Mouse (Mus musculus): ENCODE data around the gene Adam34. TPM values are rescaled to one million over a fixed set of nuclear protein-coding genes. Genes with fewer than 3 reads are reported as not detected.
"Not testable (repeated sequence)": the region's sequence is repeated elsewhere in the genome, so short reads cannot be mapped to it uniquely, and the experiment has no call there.

Adam34 gene
- not detected in 2 replicates for polyA plus RNA-seq (2016; fragmentation: Nextera tagmentation; extraction: Ambion mirVana)

DNA sequence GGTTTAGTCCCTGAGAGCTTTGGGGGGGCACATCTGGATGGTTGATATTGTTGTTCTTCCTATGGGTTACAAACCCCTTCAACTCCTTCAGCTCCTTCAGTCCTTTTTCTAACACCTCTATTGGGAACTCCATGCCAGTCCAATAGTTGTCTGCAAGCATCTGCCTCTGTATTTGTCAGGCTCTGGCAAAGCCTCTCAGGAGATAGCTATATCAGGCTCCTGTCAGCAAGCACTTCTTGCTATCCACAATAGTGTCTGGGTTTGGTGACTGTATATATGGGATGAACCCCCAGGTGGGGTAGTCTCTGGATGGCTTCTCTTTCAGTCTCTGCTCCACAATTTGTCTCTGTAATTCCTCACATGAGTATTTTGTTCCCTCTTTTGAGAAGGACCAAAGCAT, at the start of gene Adam34:
Gene Adam34 (minus strand): TSS at position 101 of the 400 bp plus-strand sequence.
- no peaks in the 10 kb centered on the region for H3K36me3 ChIP-seq
- H3K4me1 ChIP-seq (replicated peaks), result no peaks in the 10 kb centered on the region
- H3K4me2 ChIP-seq, result no peak within 1 kb of the TSS
- no peak within 1 kb of the TSS for H3K4me3 ChIP-seq
- H3K27ac ChIP-seq (ENCODE audit: poor library complexity, severe bottlenecking), result no peak within 1 kb of the TSS
- ATAC-seq (ENCODE audit: insufficient number of reproducible peaks, low FRiP score), result no peak
- no peak within 1 kb of the TSS for H3K9ac ChIP-seq
- H3K9me3 ChIP-seq (replicated peaks), result no peaks in the 10 kb centered on the region
- no peaks in the 10 kb centered on the region for H3K27me3 ChIP-seq (replicated peaks)

DNA sequence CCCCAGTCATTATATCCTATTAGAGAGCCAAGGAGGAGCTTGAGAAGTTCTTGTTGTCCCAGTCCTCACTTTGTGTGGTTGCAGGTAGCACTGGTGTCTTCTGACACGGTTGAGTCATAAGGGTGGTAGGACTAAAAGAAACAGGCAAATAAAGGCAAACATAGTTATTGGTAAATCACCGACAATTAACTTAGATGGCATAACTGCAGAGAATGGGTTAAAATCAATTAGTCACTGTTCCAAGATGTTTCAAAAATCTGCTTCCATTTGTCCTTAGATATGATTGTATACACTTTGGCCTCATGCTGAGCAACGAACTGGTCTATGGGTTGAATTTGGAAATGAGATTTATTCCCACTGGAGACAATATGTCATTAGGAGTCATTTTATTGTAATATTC, 82.7 kb downstream of the Adam34 start, which contains the start of gene Gm5346:
Gene Gm5346 (minus strand): TSS at position 101 of the 400 bp plus-strand sequence.
- Histone ChIP-seq H3K9me3 (replicated peaks) (no peaks in the 10 kb centered on the region), H3K4me1 (replicated peaks) (no peaks in the 10 kb centered on the region), H3K4me2 (no peak within 1 kb of the TSS), H3K27ac (ENCODE audit: poor library complexity, severe bottlenecking) (no peak within 1 kb of the TSS), H3K27me3 (replicated peaks) (no peaks in the 10 kb centered on the region), H3K4me3 (no peak within 1 kb of the TSS), H3K36me3 (no peaks in the 10 kb centered on the region), H3K9ac (no peak within 1 kb of the TSS)
- WGBS, result 72% methylated on average over 3 of the region's 3 CpGs
- ATAC-seq (ENCODE audit: insufficient number of reproducible peaks, low FRiP score), result no peak

DNA sequence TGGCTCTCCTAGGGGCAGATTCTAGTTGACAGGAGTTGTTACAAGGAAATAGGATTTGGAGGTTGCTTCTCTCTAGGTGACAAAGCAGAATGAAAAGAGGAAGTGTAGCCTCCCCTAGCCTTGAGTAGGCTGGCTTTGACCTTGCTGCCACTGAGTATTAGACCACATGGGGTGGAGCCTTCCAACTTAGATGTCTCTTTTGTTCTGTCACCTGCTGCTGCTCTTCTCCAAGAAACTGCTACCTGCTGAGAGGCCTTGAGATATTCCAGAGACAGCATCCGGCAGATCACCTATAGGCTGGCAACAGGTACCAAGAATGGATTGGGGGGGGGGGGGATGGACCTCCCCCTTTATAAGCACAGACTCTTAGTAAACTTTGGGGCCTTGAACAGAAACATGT, 93.8 kb downstream of the Adam34 start:
- Histone ChIP-seq H3K4me3 (no peak overlapping the region), H3K9me3 (replicated peaks) (no peaks in the 10 kb centered on the region), H3K4me1 (replicated peaks) (no peaks in the 10 kb centered on the region), H3K27me3 (replicated peaks) (no peaks in the 10 kb centered on the region), H3K9ac (no peak overlapping the region), H3K36me3 (no peaks in the 10 kb centered on the region), H3K4me2 (no peak overlapping the region), H3K27ac (ENCODE audit: poor library complexity, severe bottlenecking) (no peak overlapping the region)
- WGBS, result 85% methylated on average over 1 of the region's 1 CpGs
- no peak for ATAC-seq (ENCODE audit: insufficient number of reproducible peaks, low FRiP score)

DNA sequence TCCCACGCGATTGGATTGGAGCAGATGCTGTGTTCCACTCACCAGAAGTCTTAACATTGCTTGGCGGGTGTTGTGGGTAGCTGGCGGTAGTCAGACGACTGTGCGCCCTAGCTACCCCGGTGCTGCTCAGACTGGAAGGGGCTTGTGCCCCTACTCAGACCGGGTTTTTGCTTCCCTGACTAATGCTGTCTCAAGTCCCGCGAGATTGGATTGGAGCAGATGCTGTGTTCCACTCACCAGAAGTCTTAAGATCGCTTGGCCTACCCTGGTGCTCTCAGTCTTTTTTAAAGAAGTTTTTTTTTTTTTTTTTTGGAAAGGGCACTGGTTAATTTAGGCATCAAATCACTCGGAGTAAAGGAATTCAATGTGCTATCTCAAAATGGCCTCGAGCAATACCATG, 106.2 kb downstream of the Adam34 start:
- 71% methylated on average over 13 of the region's 13 CpGs for WGBS
- not testable (repeated sequence) for H3K27me3 ChIP-seq (replicated peaks); H3K4me1 ChIP-seq (replicated peaks); H3K4me3 ChIP-seq; H3K27ac ChIP-seq (ENCODE audit: poor library complexity, severe bottlenecking); H3K9me3 ChIP-seq (replicated peaks); H3K4me2 ChIP-seq; H3K36me3 ChIP-seq; H3K9ac ChIP-seq; ATAC-seq (ENCODE audit: insufficient number of reproducible peaks, low FRiP score)

DNA sequence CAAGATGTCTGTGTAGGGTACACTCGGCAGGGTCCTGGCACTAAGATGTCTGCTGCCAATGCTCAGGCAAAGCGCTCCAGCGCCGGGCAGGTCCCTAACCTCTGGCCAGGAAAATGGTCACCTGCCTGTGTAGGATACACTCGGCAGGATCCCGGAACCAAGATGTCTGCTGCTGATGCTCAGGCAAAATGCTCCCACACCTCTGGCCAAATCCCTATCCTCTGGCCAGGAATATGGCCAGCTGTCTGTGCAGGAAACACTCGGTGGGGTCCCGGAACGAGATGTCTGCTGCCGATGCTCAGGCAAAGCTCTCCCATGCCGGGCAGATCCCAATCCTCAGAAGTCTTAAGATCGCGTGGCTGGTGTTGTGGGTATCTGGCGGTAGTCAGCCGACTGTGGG, 106.7 kb downstream of the Adam34 start:
- not testable (repeated sequence) for H3K9me3 ChIP-seq (replicated peaks); H3K36me3 ChIP-seq; H3K4me2 ChIP-seq; ATAC-seq (ENCODE audit: insufficient number of reproducible peaks, low FRiP score); H3K9ac ChIP-seq; H3K4me3 ChIP-seq; H3K4me1 ChIP-seq (replicated peaks); H3K27me3 ChIP-seq (replicated peaks); H3K27ac ChIP-seq (ENCODE audit: poor library complexity, severe bottlenecking)
- 86% methylated on average over 15 of the region's 15 CpGs for WGBS

Other genes with a start within 250 kb of the Adam34 start
- gene Adam26b, start 181.9 kb downstream of the Adam34 start, polyA plus RNA-seq (2016; fragmentation: Nextera tagmentation; extraction: Ambion mirVana), result not detected in 2 replicates
- not detected in 2 replicates for gene Adam26a, start 133.3 kb downstream of the Adam34 start, polyA plus RNA-seq (2016; fragmentation: Nextera tagmentation; extraction: Ambion mirVana)
- gene Gm5346, start 82.8 kb downstream of the Adam34 start, polyA plus RNA-seq (2016; fragmentation: Nextera tagmentation; extraction: Ambion mirVana), result not detected in 2 replicates

Data from heart, embryonic 12.5 days (tissue).